Mouse (Mus musculus) thymus, adult 2 months (tissue): Measurements from ENCODE around the gene Zfp558. TPM values are rescaled to one million over a fixed set of nuclear protein-coding genes. Genes with fewer than 3 reads are reported as not detected.
"Not testable (repeated sequence)": the region's sequence is repeated elsewhere in the genome, so short reads cannot be mapped to it uniquely, and the experiment has no call there.

Experiments used
- DNase-seq: peaks from one replicate; pipeline ENCODE4 v3.0.0; 2021
- H3K27ac ChIP-seq: fragments of 200-500 bp; 2 replicates; pipeline ENCODE4 v1.5.1; 2012; ENCODE audit warnings: low read length, control low read depth; ENCODE audit not compliant: control insufficient read depth, insufficient read depth
- H3K27me3 ChIP-seq: fragments of 200-500 bp; 2 replicates; pipeline ENCODE4 v1.6.1; 2012; ENCODE audit warnings: mild to moderate bottlenecking, low read length, moderate library complexity, mixed read lengths; ENCODE audit not compliant: control insufficient read depth, insufficient read depth
- H3K36me3 ChIP-seq: fragments of 200-500 bp; 2 replicates; pipeline ENCODE4 v1.6.1; 2012; ENCODE audit warnings: mild to moderate bottlenecking, low read length, moderate library complexity; ENCODE audit not compliant: control insufficient read depth, insufficient read depth
- H3K4me1 ChIP-seq: fragments of 200-500 bp; replicated peaks from 2 replicates; pipeline ENCODE4 v1.6.1; 2012; ENCODE audit warnings: low read length; ENCODE audit not compliant: control insufficient read depth, insufficient read depth
- H3K4me3 ChIP-seq: fragments of 200-500 bp; 2 replicates; pipeline ENCODE4 v1.5.1; 2012; ENCODE audit warnings: mild to moderate bottlenecking, low read length, control low read depth, moderate library complexity; ENCODE audit not compliant: control insufficient read depth, insufficient read depth
- CTCF ChIP-seq: fragments of 200-500 bp; IDR thresholded peaks from 2 replicates; pipeline ENCODE4 v1.5.1; 2012; ENCODE audit warnings: mild to moderate bottlenecking, control low read depth, low read length, moderate library complexity, borderline replicate concordance; ENCODE audit not compliant: control insufficient read depth, poor library complexity, insufficient read depth; ENCODE audit errors: extremely low read depth
- POLR2A ChIP-seq: fragments of 200-500 bp; IDR thresholded peaks from 2 replicates; pipeline ENCODE4 v1.6.1; 2012; ENCODE audit warnings: mild to moderate bottlenecking, low read length, control low read depth, moderate library complexity; ENCODE audit not compliant: control insufficient read depth, poor library complexity, insufficient read depth; ENCODE audit errors: extremely low read depth
- WGBS: fragments of 180-500 bp; shearing (Covaris S2); methylation state at CpG from one replicate; pipeline ENCODE4 v1.1.7; 2018; 5-methylcytosine and 5-hydroxymethylcytosine counted together
- polyA plus RNA-seq: library from polyadenylated mRNA; depleted of rRNA; stranded (reverse); fragments of >200 nt; gene quantifications from 2 replicates; pipeline ENCODE4 v1.2.3, GENCODE M21; 2012; rRNA removed

Gene Zfp558
- polyA plus RNA-seq, 1 experiment: 0.34 TPM

GRCm38 (mm10) chr9:18430354-18430753 is 47.7 kb downstream of the Zfp558 start, which contains the start of gene Mbd3l2:
Gene Mbd3l2 (plus strand): TSS chr9:18430654.
- Histone ChIP-seq H3K27me3 (no peaks in the 10 kb centered on the region), H3K27ac (no peak within 1 kb of the TSS), H3K4me1 (no peaks in the 10 kb centered on the region), H3K4me3 (no peak within 1 kb of the TSS), H3K36me3 (no peaks in the 10 kb centered on the region)
- no peak for TF ChIP-seq POLR2A
- TF ChIP-seq CTCF: no peak
- DNase-seq: no peak

DNA sequence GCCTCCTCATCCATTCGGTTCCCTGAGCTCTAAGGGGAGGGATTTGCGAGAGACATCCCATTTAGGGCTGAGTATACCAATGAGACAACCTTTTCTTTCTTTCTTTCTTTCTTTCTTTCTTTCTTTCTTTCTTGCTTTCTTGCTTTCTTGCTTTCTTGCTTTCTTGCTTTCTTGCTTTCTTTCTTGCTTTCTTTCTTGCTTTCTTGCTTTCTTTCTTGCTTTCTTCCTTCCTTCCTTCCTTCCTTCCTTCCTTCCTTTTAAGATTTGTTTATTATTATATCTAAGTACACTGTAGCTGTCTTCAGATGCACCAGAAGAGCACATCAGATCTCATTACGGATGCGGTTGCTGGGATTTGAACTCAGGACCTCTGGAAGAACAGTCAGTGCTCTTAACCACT is 65.7 kb downstream of the Zfp558 start:
- not testable (repeated sequence) for H3K27ac ChIP-seq, H3K4me1 ChIP-seq, H3K27me3 ChIP-seq, DNase-seq, H3K4me3 ChIP-seq, H3K36me3 ChIP-seq
- 84% methylated on average over 4 of the region's 4 CpGs for WGBS

Other genes with a start within 250 kb of the Zfp558 start
- 72.9 and 77.5 TPM in 2 replicates for gene Chordc1, start 186.1 kb downstream of the Zfp558 start, polyA plus RNA-seq
- 0.32 and 0.43 TPM in 2 replicates for gene Naalad2, start 75.3 kb downstream of the Zfp558 start, polyA plus RNA-seq
- gene Ubtfl1, start 73.8 kb downstream of the Zfp558 start, polyA plus RNA-seq: not detected in 2 replicates
- gene Mbd3l2, start 47.6 kb downstream of the Zfp558 start, polyA plus RNA-seq: not detected in 2 replicates
- not detected in 2 replicates for gene Mbd3l1, start 91 bp upstream of the Zfp558 start, polyA plus RNA-seq
- gene Muc16, start 196.3 kb upstream of the Zfp558 start, polyA plus RNA-seq: 0.54 and 1.1 TPM in 2 replicates